Mouse (Mus musculus) ZHBTc4 (cell line): Measurements from ENCODE around the gene Rab17.

Experiments used
- DNase-seq: peaks from one replicate; pipeline ENCODE4 v3.0.0-alpha.2; 2011; ENCODE audit warnings: low read depth, low spot score

The Rab17 gene

DNA sequence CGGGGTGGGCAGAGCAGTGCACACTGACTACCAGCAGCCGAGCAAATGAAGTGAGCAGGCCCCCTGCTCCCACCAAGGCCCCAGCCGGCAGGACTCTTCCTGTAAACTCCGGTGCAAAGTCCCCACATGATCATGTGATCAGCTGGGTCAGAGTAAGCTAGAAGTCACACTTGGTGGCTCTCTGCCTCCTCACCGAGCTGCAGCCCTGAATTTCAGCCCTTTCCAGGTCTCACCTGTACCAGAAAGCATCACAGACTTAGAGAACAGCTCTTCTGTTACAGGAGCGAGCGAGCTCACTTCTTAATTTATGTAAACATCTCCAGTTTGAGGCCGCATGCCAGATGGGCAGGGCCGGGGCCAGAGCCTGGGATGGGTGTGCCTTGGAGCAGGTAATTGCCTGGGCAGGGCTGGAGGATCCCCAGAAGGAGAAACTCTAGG, at the start of gene Rab17:
TSS of gene Rab17 (minus strand) at position 315 of the 438 bp plus-strand sequence.
- DNase-seq, result no peak

DNA sequence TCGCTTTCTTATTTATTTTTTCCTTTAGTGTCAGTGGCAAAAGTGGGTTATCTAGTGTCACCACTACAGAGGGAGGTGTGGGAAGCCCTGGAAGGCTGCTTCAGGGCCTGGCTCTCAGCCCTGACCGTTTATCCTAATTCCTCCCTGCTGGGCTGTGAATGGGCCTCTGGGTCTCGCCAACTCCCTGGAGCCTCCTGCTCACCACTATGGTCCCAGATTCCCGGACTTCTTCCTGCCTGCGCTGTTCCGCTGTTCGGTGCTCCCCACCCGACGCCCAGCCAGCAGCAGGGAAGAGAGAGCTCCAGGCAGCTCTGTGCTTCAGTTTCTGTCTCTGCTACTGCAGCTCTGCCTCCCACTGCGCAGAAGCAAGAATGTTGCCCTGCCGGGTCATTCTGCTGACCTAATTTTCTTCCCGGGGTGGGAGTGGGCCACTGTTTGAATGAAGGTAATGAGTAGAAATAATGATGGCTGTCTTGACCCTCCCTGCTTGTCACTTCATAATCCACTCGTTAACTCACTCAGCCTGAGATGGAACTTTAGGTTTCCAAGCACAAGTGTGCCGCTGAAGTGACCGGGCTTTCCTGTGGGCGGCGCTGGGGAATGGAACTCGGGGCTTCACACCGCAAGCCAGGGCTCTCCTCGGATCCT, 47.8 kb upstream of the Rab17 start:
- peak; percentile 39 for DNase-seq

DNA sequence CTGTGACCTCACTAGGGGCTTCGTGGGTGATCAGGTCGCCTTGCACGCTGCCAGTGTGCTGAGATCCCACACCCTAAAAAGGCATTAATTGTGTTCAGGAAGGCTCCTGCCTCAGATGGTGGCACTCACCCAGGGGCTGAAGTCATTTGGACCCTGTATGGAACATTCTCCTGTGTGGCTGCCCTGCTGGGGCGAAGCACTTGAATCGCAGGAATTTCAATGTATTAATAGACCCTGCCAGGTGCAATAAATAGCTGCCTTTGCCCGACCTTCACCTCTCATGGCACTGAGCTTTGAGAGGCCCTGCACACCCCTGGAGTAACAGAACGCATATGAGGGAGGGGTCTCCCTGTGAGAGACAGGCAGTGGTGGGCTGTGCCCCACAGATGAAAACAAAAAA, 46.1 kb upstream of the Rab17 start:
- DNase-seq, result no peak

DNA sequence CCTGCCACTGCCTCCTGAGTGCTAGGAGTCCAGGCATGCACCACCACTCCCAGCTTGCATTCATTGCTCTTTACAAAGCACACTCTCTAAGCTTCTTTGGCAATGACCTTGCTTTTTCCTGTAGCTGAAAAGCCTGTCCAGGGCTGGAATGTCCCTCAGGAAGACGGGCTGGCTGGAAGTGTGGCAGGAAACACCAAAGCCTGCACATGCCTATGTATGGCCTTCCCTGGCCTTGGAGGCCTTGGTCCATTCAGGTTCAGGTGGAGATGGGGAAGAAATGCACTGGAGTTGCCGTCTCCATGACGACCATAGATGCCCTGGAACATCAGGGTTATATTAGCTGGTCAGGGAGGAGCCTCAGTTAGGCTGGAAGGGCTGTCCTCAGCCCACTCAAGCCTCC, 44.3 kb upstream of the Rab17 start:
- no peak for DNase-seq

DNA sequence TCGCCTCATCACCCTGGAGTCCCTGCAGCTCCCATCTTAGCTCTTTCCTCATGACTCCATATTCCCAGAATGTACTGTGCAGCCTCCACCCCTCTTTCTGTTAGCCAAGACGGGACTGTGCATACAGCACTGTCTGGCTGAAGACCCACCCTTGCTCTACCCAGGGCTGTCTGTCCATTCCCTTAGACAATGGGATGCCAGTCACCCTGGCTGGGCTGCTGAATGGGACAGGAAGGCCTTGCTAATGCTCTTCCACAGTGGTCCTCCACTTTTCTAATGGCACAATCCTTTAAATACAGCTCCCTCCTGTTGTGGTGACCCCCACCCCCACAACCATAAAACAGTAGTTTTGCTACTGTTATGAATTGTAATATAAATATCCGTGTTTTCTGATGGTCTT, 41.9 kb upstream of the Rab17 start:
- DNase-seq, result no peak

DNA sequence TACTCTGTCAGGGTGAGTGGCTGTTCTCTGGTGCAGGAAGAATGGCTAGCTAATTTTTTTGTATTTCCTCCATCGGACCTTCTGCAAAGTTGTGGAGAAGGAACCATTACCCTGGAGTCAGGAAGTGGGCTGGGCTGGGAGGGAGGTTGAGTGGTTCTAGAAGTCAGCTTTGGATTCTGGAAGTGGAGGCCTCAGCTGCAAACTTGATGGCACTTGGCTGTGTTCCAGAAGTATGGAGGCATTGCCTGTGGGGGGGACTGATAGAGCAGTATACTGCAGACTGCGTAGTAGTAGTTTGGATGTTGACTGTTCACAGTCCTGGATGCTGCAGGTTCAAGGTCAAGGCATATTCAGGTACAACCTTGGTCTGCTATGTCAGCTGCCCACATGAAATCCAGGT, 41.3 kb upstream of the Rab17 start:
- no peak for DNase-seq

DNA sequence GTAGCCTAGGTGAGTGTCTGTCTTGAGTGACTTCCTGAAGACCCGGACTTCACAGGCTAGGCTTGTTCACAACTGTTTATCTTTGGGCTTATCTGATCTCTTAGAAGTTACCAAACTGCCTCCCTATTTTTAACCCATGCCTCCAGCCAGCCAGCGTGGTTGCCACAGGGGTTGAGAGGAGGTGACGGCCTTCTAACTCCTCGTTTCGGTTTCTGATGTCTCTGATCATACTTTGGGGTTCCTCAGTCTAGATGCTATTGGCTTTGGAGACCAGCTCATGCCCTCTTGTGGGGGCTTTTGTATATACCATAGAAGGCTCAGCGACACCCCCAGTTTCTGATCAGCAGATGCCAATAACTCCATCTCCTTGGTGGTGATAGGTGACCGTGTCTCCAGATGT, 40.8 kb upstream of the Rab17 start:
- no peak for DNase-seq

DNA sequence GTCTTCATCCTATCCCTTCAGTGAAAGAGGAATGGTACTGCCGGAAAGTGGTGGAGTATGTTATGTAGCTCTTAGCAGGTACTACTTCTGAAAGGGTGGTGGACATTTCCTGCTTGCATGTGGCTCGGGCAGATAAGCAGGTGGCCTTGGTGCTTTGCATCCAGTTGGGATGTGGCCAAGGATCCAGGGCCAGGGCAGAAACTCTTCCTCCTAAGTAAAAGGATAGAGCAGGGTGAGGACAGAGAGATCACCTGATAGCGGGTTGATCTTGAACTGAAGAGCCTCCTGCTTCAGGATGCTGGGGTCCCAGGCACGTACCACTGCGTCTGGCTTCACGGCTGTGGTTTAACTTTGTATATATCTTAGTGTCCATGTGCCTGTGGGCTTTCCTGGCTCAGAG, 39.8 kb upstream of the Rab17 start:
- DNase-seq, result no peak

DNA sequence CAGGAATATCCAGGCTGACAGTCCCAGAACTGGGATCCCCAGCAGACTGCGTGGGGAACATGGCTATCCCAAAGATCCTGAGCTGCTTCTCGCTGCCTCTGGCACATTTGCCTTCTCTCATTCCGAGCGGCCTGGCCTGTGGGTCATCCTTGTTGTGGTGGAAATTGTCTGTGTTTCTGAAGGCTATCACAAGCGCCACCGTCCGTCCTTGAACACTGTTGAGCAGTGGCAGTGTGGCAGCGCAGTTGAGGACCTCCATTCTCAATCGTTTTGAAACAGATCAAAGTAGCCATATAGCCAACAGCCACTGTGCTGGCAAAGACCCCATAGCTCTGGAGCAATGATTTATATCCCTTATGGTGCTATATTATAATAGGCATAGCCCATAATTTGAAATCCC, 39.3 kb upstream of the Rab17 start:
- no peak for DNase-seq

DNA sequence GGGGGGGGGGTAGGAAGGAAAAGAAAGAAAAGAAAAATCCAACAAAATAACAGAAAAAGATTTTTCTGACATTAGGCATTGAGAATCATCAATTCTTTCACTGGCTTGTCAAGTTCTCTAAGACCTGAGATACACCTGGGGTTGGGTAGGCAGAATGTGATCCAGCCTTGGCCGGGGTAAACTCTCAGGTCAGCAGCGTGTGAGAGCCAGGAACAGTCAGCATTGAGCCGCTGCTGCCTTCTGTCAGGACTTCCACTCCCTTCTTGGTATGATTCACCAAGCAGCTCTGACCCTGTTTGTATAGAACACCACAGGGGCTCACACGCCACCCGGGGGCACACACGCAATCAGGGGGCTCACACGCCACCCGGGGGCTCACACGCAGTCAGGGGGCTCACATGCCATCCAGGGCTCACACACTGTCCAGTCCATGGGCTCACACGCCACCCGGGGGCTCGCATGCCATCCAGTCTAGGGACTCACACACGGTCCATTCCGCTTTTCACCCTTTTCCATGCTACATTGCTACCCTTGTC, 38.8 kb upstream of the Rab17 start:
- DNase-seq, result no peak

DNA sequence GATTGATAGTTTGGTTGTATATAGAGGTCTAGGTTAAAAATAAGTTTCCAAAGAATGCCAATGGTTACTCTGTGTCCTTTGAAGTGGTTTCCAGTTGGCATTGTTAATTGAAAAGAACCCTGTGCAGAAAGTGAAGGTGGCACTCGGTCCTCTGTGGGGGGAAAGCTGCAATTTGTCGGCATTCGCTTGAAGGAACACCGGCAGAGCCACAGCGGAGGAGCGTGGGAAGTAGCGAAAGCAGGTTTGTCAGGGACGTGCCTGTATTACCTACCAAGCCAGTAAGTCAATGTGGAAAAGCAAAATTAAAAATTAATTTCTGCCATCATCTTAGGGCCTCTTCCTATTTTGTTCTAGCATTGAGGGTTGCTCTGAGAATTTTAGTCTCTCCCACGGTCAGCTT, 37.2 kb upstream of the Rab17 start:
- DNase-seq, result no peak

DNA sequence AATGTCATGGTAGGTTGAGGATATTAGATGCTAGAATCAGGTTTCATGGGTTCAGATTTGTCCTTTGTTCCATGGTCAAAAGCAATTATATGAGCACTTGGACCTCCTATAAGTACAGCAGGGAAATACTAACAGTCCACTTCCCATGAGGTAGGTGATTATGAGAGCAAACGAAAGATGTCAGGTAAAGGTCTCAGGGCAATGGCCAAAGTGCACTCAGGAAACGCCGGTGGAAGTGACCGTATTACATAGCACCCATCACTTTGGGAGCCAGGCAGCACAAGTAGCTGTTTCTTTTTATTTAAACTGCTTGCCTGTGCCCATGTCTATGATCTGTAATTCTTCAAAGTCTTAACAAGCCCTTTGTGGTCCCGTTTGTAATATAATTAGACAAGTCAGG, 36.6 kb upstream of the Rab17 start:
- DNase-seq, result no peak

DNA sequence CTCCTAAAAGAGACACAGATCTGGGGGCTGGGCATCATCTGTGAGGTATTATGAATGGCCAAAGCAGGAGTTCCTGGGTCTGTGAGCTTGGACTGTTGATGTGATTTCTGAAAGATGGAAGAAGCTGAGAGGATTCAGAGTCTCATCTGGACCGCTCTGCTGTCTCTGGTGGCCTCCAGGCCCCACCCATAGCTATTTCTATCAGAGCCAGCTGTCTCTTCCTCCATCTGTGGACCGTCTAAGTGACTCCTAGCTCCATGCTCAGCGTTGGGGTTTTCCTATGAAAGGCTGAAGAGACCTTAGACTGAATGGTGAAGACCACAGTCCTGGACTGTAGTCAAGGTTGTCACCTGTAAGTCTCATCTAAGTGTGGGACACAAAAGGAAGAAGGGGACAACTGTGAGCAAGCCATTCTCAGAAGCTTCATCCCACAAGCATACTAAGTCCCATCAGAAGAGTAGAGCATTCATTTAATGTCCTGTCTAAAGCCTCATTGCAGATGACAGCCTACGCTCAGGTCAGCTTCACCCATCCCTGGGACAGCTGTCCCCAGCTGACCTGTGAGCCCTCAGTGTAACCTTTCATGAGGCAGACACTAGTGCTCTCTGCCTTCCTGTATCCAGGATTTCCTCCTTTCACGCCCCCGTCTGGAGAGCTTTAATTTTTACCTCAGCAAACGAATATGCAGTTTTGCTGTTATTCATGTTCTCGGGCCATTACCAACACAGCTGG, 34.2 kb upstream of the Rab17 start:
- no peak for DNase-seq

DNA sequence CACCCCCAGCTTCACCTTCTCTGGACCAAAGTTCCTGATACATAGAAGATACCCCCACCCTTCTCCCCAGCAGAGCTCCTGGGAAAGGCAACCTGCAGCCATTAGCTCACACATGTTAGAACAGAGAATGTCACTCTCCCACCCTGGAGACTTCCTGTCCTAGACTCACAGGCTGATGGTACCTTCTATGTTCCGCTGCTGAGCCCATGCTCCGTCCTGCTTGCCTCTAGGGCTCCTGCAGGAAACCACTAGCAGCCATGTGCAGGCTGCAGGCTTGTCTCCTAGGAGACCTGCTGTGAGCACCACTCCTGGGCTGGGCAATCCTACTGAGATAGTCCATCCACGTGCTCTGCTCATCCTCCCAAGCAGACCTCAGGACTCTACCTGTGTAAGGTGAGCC, 33.2 kb upstream of the Rab17 start:
- DNase-seq, result no peak

DNA sequence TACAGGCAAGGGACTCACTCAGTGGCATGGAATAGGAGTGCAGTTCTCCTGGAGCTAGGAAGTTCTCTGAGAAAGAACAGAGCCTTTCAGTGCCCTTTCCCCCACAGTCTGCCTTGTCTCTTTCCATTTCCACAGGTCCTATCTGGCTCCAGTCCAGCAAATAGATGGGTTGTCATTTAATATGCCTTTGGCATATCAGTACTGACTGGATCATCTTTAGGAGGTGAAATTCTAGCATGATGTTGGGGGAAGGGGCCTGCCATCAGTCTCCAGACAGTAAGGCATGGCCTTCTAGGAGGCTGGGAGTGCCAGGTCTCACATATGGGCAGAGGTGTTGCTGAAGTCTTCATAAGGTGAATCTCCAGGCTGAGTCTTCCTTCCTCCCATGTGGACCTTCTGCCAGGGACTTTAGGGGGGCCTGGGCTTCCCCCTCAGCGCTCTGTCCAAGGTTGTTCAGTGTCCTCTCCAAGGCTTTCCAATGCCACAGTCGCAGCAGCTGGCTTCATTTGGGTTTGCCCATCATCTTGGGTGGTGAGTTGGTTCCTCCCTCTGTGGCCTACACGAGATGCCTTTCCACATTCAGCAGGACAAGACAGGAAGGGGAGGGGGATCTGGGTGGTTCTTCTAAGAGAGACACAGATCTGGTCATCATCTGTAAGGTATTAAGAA, 32.5 kb upstream of the Rab17 start:
- no peak for DNase-seq

DNA sequence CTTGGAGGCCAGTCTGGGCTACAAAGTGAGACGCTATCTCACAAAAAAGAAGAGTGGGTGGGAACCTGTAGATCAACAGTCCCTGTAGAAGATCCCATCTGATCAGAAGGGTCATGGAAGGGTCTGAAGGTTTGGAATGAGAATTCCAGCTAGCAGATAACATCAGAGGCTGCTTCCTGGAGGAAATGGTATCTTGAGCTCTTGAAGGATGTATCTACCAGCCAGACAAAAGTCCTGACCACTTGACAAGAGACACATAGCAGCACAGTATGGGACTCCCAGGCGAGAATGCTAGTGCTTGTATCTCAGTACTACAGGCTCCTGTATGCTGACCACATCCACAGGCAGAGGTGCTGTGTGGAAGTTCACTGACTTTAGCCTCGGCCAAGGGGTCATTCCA, 31.6 kb upstream of the Rab17 start:
- no peak for DNase-seq

DNA sequence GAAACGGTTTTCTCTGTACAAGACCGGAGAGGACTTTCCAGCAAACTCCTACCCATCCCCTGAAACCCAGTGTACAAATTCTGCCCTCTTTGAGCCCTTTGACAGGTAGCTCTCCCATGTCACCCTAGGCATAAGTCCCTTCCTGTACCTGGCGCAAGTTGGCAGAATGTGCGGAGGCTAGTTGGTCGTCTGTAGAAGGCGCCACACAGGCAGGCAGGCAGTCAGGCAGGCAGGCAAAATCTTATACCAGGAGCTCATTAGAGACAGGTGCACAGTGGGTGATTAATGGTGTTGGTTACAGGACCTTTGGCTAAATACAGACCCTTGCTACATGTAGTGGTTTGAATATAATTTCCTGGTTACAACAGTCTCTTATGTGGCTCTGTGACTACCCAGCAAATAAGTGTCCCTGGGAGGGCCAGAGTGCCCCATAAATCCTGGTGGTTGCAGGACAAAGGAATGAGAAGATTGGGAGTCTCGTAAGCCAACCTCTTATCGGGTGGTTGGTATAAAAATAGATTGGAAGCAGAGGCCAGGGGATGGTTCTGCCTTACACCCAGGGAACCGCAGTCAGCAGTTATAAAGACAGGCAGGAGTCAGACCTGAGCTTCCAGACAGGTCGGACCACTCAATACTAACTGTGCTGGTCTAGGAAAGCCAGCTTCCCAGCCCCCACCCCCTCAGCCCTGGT, 30.6 kb upstream of the Rab17 start:
- DNase-seq, result no peak

DNA sequence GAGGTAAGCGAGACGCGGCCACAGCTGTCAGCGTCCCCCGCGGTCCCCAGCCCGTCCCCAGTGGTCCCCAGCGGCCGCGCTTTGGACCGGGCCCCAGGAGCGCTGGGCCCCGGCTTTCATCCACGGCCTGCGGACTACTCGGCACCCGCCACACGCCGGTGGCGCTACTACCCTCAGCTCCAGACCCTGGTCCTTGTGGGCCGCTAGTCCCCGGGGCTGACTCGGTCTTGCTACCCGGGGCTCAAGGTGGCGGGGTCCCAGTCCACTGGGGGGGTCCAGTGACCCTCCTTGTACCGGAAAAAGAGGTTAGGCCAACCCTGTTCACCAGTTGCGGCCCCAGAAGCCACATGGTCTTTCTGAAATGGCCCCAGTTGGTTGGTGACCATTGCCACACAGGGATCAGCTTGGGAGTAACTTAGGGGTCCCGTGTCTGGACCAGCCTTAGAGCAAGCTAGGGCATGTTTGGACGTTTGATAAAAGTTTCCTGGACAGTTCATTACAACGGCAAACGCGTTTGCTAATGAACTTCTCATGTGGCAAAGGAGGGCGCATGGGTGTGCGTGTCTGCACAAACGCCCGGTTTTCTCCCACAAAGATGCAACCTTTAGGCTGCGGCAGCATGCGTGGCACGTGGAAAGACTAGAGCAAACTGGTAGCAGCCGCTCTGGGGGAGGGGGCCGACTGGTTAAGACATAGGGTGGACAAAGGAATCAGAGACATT, 29.6 kb upstream of the Rab17 start:
- peak; percentile 36 for DNase-seq

DNA sequence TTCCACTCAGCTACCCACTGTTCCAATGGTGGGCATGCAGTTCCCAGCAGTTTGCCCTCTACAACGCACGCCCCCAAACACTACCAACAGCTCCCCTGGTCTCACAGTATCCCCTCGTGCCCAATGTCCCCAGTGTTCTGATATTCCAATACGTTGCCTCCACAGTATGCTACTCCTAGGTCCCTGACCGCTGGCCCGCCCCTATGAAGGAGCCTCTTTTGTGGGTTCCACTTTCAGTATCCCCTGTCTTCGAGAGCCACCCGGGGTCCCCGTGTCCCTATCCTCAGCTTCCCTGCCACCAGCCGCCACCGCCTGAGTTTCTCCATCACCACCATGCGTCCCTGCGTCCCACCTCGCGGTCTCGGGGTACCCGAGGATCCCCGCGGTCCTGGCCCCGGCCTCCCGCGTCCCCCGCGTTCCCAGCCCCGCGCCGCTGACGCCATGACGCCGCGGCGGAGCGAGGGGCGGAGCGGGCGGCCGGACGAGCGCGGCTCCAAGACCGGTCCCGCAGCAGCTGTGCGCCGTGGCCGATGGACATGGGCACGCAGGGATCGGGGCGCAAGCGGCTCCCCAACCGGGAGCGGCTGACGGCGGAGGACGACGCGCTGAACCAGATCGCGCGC, 28.9 kb upstream of the Rab17 start, which contains the start of gene Lrrfip1:
TSS of gene Lrrfip1 (plus strand) at position 470 of the 623 bp plus-strand sequence.
- DNase-seq, result peak; percentile 28

DNA sequence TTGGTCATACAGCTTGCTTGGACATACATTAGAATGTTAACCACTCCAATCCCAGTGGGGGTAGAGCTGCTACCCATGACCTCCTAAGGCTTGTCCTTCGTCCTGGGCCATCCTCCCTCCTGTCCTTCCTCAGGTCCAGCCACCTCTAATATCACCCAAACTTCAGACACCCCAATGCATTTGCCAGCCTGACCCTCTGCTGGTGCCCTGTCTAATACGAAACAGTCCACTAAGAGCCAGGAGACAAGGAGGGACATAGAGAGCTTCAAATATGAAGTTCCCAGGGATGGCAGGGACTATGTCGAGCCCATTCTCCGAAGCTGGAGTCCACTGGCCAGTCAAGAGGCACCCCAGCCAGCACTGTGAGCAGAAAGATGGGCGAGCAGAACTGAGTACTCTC, 28.2 kb upstream of the Rab17 start:
- DNase-seq, result no peak

DNA sequence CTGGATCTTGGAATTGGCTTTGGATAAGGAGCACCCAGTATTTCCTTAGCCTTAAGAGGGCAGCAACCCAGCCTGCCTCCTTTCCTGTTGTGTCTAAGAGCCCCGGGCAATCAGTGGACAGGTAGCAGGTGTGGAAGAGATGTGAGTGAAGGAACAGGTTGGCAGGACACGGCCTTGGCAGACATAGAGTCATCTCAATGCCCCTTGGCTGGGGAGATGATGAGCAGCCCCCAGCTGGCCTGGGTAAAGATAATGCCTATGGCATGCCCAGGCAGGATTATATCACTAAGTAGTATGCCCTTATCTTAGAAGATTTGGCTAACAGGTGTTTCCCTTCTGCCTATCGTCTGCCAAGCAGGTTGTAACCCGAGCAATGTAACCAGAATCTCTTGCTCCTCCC, 27.7 kb upstream of the Rab17 start:
- no peak for DNase-seq
